Mouse (Mus musculus) cerebral cortex, adult 2 months (tissue): Measurements from ENCODE around the gene Ascc1.

ENCODE experiments used
- WGBS: fragments of 180-500 bp; shearing (Covaris S2); methylation state at CpG from one replicate; pipeline ENCODE4 v1.1.7; 2018; 5-methylcytosine and 5-hydroxymethylcytosine counted together

The Ascc1 gene

DNA sequence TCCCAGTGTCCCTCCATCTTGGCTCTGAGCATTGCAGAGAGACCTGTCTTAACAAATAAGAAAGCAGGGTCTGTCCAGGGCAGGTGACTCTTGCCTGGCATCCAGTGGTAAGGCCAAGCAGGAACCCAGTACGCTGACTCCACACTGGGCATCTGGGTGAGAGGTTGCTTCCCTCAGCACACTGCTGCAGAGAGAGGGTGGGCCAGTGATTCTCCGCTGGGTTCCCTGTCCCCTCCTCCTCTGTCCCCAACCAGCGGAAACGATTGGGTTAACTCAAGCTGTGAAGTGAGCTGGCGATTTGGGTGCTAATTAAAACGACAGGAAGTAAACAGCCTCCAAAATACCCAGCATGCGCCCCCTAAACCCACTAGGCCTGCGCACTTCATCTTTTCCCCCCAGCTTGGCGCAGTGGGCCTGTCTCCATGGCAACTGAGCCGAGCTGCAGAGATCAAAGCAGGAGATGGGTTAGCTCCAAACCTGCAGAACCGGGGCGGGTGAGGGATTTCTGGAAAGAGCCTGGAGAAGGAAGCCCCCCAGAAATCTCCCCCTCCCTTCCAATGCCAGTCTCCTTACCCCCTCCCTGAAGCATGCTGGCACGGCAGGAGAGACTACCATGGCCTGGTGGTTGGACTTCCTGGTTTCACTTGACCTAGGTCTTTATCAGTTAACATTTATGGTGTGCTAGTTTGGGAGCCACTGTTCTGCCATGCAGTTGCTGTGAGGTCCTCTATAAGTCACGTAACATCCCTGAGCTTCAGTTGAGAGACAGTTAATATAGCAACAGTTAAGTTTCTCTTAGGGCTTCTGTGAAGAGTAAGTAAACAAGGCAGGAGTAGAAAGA, 113.0 kb downstream of the Ascc1 start:
- WGBS = 10% methylated on average over 14 of the region's 14 CpGs

GRCm38 (mm10) chr10:60116997-60117396, 114.4 kb downstream of the Ascc1 start:
- WGBS = 52% methylated on average over 4 of the region's 4 CpGs

GRCm38 (mm10) chr10:60118464-60118863, 115.9 kb downstream of the Ascc1 start:
- 39% methylated on average over 7 of the region's 7 CpGs for WGBS

GRCm38 (mm10) chr10:60120630-60121029, 118.0 kb downstream of the Ascc1 start:
- 39% methylated on average over 4 of the region's 4 CpGs for WGBS

- 57% methylated on average over 6 of the region's 6 CpGs for WGBS
Measured at GRCm38 (mm10) chr10:60124078-60124477, 121.5 kb downstream of the Ascc1 start.

DNA sequence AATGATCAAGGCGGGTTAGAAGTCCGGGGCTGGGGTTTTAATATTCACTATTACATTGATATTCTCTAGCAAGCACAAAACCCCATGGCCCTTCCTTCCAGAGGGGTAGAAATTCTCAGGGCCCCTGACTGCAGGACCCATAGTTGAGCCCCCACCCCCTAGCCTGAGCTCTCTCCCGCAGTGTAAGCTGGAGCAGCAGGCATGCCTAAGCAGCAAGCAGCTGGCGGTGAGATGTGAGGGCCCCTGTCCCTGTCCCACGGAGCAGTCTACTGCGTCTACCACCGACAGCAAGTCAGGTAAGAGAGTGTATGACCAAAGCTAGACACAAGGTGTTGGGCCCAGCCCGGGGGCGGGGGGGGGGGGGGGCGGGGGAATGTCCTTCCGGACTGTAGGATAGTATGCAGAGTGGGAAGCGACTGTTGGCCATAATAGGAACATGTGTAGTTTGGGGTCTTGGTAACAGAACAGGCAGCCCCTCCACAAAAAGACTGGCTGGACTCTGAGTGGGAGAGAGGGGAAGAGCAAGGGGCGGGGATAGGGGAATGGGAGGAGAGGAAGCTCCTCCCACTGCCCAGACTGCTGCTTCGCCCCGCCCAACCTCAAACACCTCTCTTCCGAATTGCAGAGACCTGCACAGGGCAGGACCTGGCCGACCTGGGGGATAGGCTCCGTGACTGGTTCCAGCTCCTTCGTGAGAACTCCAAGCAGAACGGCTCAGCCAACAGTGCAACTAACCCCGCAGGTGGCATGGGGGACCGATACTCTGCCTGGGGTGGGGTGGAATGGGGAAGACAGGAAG, 123.1 kb downstream of the Ascc1 start:
- WGBS = 48% methylated on average over 21 of the region's 22 CpGs

- WGBS = 90% methylated on average over 9 of the region's 9 CpGs
Measured at GRCm38 (mm10) chr10:60128287-60128686, 125.7 kb downstream of the Ascc1 start.

DNA sequence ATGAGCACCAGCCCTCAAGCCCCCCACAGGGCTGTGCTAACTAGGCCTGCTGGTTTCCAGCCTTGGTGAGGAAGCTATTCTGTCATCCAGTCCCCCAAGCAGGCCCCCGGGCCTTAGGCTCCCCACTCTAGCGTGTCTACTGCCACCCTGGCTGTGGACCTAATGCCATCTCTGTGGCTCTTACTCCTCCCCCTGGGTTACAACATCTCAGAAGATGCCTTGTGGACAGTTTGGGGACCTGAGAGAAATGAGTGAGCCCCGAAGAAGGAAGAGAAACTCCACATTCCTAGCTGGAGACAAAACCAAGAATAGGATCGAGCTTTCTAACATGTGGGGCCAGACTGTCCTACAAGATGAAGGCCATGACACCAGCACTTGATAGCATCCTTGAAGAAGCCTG, 127.9 kb downstream of the Ascc1 start:
- WGBS = 76% methylated on average over 4 of the region's 4 CpGs

DNA sequence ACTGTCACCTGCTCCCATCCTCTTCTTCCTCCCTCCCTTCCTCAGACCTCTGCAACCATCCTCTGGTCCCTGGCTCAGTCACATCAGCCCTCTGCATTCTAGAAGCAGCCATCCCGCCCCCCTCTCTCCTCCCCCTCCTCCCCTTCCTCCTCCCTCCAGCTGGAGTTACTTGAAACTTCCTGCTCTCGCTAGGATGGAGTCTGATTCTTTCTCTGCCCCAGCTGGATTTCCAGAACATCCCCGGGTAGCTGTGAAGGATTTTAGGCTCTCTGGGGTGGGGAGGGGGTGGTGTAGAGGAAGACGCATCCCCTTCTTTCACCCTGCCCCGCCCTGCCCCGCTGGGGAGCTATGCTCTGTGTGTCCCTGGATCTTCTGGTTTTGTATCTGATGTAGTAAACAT, 130.9 kb downstream of the Ascc1 start:
- 37% methylated on average over 6 of the region's 6 CpGs for WGBS

DNA sequence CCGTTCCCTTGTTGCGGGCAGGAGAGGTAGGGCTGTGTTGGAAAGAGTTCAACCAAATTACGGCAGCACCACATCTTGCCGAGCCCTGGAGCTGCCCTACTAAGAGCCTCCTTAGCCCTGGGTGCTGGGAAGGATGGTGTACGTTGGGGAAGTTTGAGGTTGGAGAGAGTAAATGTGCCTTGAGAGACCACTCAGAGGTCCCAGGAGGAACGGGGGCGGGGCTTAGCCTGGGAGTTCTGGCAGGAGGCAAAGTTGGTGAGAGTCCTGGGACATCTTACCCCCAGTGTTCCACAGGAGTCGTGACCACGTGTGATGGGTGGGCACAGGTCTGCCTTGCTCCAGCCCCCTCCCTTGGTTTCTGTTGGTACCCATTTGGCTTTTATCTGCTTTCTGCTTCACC, 131.6 kb downstream of the Ascc1 start:
- WGBS = 50% methylated on average over 9 of the region's 9 CpGs

- WGBS = 52% methylated on average over 1 of the region's 1 CpGs
Measured at GRCm38 (mm10) chr10:60136010-60136409, 133.4 kb downstream of the Ascc1 start.

- 34% methylated on average over 7 of the region's 7 CpGs for WGBS
Measured at GRCm38 (mm10) chr10:60136935-60137334, 134.3 kb downstream of the Ascc1 start.

DNA sequence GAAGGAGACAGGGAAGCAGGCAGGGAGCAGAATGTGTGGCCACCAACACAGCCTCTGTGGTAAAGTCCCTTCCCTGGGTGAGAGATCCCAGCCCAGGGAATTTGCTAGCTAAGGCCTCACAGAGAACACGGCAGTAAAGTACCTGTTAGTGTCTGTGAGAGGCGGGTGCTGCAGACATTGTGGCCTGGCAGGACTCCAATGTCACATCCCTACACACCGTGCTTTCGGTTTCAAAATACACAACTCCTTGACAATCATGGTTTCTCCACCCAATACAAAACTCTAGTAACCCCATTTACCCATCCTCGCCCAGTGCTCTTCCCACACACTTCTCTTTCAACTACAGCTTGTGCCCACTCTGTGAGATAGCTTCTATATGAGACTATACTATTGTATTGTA, 136.1 kb downstream of the Ascc1 start:
- 65% methylated on average over 5 of the region's 5 CpGs for WGBS

- 93% methylated on average over 4 of the region's 4 CpGs for WGBS
Measured at GRCm38 (mm10) chr10:60140751-60141150, 138.1 kb downstream of the Ascc1 start.

GRCm38 (mm10) chr10:60141656-60142160, 139.1 kb downstream of the Ascc1 start:
- WGBS = 88% methylated on average over 3 of the region's 3 CpGs

GRCm38 (mm10) chr10:60147510-60148047, 145.0 kb downstream of the Ascc1 start:
- 78% methylated on average over 10 of the region's 10 CpGs for WGBS

DNA sequence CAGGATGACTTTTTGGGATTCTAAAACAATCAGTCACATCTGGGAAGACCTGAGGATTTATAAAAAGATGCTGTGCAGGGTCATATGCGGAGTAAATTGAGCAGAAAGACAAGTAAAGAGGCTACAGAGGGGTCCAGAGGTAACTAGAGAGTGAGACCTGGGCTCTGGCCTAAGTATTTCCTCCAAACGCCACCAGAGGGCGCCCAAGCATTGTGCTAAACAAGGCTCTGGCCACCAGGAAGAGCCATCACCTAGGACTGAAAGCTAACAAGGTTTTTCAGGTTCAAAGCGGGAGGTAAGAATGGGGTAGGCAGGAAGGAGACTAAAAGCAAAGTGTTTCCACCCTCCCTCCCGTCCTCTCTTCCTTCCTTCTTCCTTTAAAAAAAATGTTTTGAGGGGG, 145.5 kb downstream of the Ascc1 start:
- 2% methylated on average over 5 of the region's 5 CpGs for WGBS
